Mouse (Mus musculus): ENCODE results near the gene Dcst1.

Dcst1 gene

GRCm38 (mm10) chr3:89305551-89306325 lies 59.3 kb downstream of the Dcst1 start:
- DNase-seq: peak; percentile 61 to 72

GRCm38 (mm10) chr3:89305105-89305504 lies 59.9 kb downstream of the Dcst1 start:
- DNase-seq: peak in 1 of 2 experiments; percentile 62

DNA sequence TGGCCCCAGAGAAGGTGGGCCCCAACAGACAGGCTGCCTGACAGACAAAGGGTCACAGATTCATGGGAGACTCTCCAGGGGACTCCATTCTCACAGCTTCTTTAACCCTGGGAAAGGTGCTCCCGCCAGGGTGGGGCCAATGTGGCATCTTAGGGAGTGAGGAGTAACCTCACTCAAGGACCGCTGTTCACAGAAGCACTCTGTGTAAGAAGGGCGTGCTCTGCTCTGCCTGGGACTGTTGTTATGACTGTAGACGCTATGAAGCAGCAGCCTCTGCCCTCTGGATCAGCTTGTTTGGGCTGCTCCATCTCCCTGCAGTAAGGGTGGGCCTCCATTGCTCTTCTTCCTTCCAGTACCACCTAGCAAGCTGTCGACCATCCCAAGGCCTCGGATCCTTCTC lies 60.6 kb downstream of the Dcst1 start:
- no peak for DNase-seq

GRCm38 (mm10) chr3:89300514-89300913 lies 64.5 kb downstream of the Dcst1 start:
- no peak for DNase-seq

Data from kidney, postnatal 25 days (tissue).